Mouse (Mus musculus) heart, postnatal 0 days (tissue): ENCODE measurements at regions not wholly inside any gene's neighbourhood (a gene's known extent, or its start where the extent isn't known, plus 50 kb on each side); places are given as distances from the start of the nearest gene placed in this dataset.

Source experiments
- CTCF ChIP-seq: IDR thresholded peaks from 2 replicates; pipeline ENCODE4 v1.5.1; 2016; ENCODE audit warnings: antibody characterized with exemption, control low read depth, low read depth
- EP300 ChIP-seq: IDR thresholded peaks from 2 replicates; pipeline ENCODE4 v1.6.1; 2016; ENCODE audit warnings: antibody characterized with exemption, low read depth

GRCm38 (mm10) chr19:49675931-49676330, 1002.5 kb downstream of the Sorcs1 start:
- TF ChIP-seq CTCF (no peak), EP300 (no peak)
